ENCODE assay signal across 8 mouse cellular contexts in the genomic region with DNA sequence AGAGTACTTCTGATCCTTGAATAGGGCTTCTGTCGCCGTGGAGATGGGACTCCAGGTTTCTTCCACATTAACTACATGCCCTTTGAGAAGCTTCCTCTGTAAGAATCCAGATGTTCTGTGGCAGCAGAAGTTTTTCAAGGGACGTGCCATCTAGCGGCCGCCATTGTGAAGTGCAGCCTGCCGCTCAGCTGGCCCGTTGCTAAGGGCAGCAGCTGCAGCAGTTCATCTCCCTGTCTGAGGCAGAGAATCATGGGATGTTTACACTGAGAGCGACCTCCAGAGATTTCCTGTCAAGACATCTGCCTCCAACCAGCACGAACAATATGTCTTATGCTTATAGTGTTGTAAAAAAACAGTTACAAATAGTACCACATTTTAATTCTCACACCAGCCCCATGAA.
DNase-seq lines count a peak whose midpoint lies in the region; ATAC-seq lines count a peak whose summit lies in the region.

No protein-coding gene starts in this region.

- no peaks in the 10 kb centered on the region for H3K27me3 ChIP-seq in hindbrain, embryonic 12.5 days

- DNase-seq in NIH3T3 (ENCODE audit: low read depth), result peak; percentile 88
- DNase-seq in cerebellum, adult 9-10 months, result peak; percentile 18
- peak; percentile 49 to 85 for DNase-seq in frontal cortex, adult 2 months (ENCODE audit: extremely low spot score in 1 of 2, low spot score in 1 of 2)
- DNase-seq in layer of hippocampus, postnatal 10 days (ENCODE audit: low spot score in 2 of 2), result peak; percentile 71 to 79
- peak; percentile 85 for DNase-seq in lung, postnatal 10 days
- peak; percentile 37 for DNase-seq in retina, postnatal 7 days (ENCODE audit: low read depth, low spot score)
- DNase-seq in urinary bladder, adult 2 months (ENCODE audit: low spot score), result peak; percentile 30

- no peaks in the 10 kb centered on the region for H3K9me3 ChIP-seq in hindbrain, embryonic 12.5 days (replicated peaks)

- H3K36me3 ChIP-seq in hindbrain, embryonic 12.5 days, result no peaks in the 10 kb centered on the region

- peak overlapping the region; percentile 70 for H3K27ac ChIP-seq in hindbrain, embryonic 12.5 days

- no peak overlapping the region for H3K4me3 ChIP-seq in hindbrain, embryonic 12.5 days

- no peak overlapping the region for H3K9ac ChIP-seq in hindbrain, embryonic 12.5 days

- H3K4me1 ChIP-seq in hindbrain, embryonic 12.5 days, result peaks cover 45% of the 10 kb centered on the region

- 2% methylated on average over 9 of the region's 9 CpGs for WGBS in hindbrain, embryonic 12.5 days

- H3K4me2 ChIP-seq in hindbrain, embryonic 12.5 days (replicated peaks), result no peak overlapping the region

- peak; percentile 72 for ATAC-seq in hindbrain, embryonic 12.5 days (ENCODE audit: low FRiP score)

Comparison
In these comparisons a context has a peak if more than half of its experiments do, and no peak if none do; other contexts are left out.
1. DNase-seq: peak in every context shown above with its lines; median percentile 88 in NIH3T3; 85 in lung, postnatal 10 days; 75 in layer of hippocampus, postnatal 10 days; 67 in frontal cortex, adult 2 months; 37 in retina, postnatal 7 days; 30 in urinary bladder, adult 2 months; 18 in cerebellum, adult 9-10 months.